Mouse (Mus musculus) ES-E14 (cell line): ENCODE measurements around the gene Zfp456.
"Not testable (repeated sequence)": the region's sequence is repeated elsewhere in the genome, so short reads cannot be mapped to it uniquely, and the experiment has no call there.

Experiments used
- CHD2 ChIP-seq: IDR thresholded peaks from 2 replicates; pipeline ENCODE4 v1.6.1; 2014; ENCODE audit warnings: mild to moderate bottlenecking, low read depth, low read length, inconsistent platforms
- HCFC1 ChIP-seq: IDR thresholded peaks from 2 replicates; pipeline ENCODE4 v1.6.1; 2012; ENCODE audit warnings: low read length, inconsistent platforms, borderline replicate concordance; ENCODE audit not compliant: insufficient read depth
- MAFK ChIP-seq: IDR thresholded peaks from 2 replicates; pipeline ENCODE4 v1.6.1; 2014; ENCODE audit warnings: mild to moderate bottlenecking, low read depth, low read length, inconsistent platforms; ENCODE audit not compliant: insufficient read depth
- ZC3H11A ChIP-seq: IDR thresholded peaks from 2 replicates; pipeline ENCODE4 v1.6.1; 2012; ENCODE audit warnings: low read depth, mild to moderate bottlenecking, inconsistent platforms, low read length, borderline replicate concordance
- ZNF384 ChIP-seq: IDR thresholded peaks from 2 replicates; pipeline ENCODE4 v1.6.1; 2012; ENCODE audit warnings: low read depth, low read length, inconsistent platforms

GRCm38 (mm10) chr13:67399183-67399903, 23.7 kb upstream of the Zfp456 start, which contains the start of gene Zfp429:
- peak; percentile 74; the same call in 1 of the 2 replicates for TF ChIP-seq HCFC1
- TF ChIP-seq CHD2, ZC3H11A, ZNF384, MAFK: not testable (repeated sequence)
